In genomic region chr12:86612431-86613040, GRCm38 (mm10) we compare ENCODE assay signal across 13 mouse cellular contexts.
A peak's percentile ranks its signal among the peaks of the same experiment; 100 is the strongest.
DNase-seq lines count a peak whose midpoint lies in the region; ATAC-seq and TF ChIP-seq lines count a peak whose summit lies in the region.
"Had no signal": no experiment of that assay in that cellular context is flagged by ENCODE, and none has a peak within 500 bp of the region (broad histone marks: within the 10 kb centered on the region; RNA-seq: fewer than 3 reads in every experiment).

No protein-coding gene starts in this region.

- 50% methylated on average over 9 of the region's 9 CpGs for WGBS in embryonic facial prominence, embryonic 14.5 days
- WGBS in embryonic facial prominence, embryonic 10.5 days, result 61% methylated on average over 9 of the region's 9 CpGs
- WGBS in kidney, postnatal 0 days, result 28% methylated on average over 9 of the region's 9 CpGs

- H3K36me3 ChIP-seq in embryonic facial prominence, embryonic 14.5 days (ENCODE audit: control insufficient read depth, insufficient read depth, low read length), result no peaks in the 10 kb centered on the region
- no peaks in the 10 kb centered on the region for H3K36me3 ChIP-seq in embryonic facial prominence, embryonic 10.5 days (replicated peaks)
- no peaks in the 10 kb centered on the region for H3K36me3 ChIP-seq in kidney, postnatal 0 days (ENCODE audit: insufficient read depth, low read length)
- no peaks in the 10 kb centered on the region for H3K36me3 ChIP-seq in ES-E14 (ENCODE audit: control insufficient read depth, insufficient read depth, low read length, poor library complexity, severe bottlenecking)
- H3K36me3 ChIP-seq: embryonic facial prominence, embryonic 12.5 days had no signal

- no peak overlapping the region for H3K4me2 ChIP-seq in embryonic facial prominence, embryonic 14.5 days (ENCODE audit: low read depth, low read length)
- no peak overlapping the region for H3K4me2 ChIP-seq in kidney, postnatal 0 days (ENCODE audit: low read length)
- H3K4me2 ChIP-seq: embryonic facial prominence, embryonic 12.5 days had no signal

- H3K27me3 ChIP-seq in embryonic facial prominence, embryonic 14.5 days (replicated peaks; ENCODE audit: control insufficient read depth, insufficient read depth, low read length), result no peaks in the 10 kb centered on the region
- H3K27me3 ChIP-seq in embryonic facial prominence, embryonic 10.5 days (replicated peaks; ENCODE audit: low read depth, poor library complexity, severe bottlenecking), result no peaks in the 10 kb centered on the region
- H3K27me3 ChIP-seq in kidney, postnatal 0 days (ENCODE audit: insufficient read depth, low read length), result no peaks in the 10 kb centered on the region
- H3K27me3 ChIP-seq: embryonic facial prominence, embryonic 12.5 days had no signal

- no peaks in the 10 kb centered on the region for H3K4me1 ChIP-seq in embryonic facial prominence, embryonic 14.5 days (ENCODE audit: control insufficient read depth, insufficient read depth, low read length)
- peaks cover 4% of the 10 kb centered on the region; the same call in 1 of the 2 replicates for H3K4me1 ChIP-seq in embryonic facial prominence, embryonic 10.5 days
- no peaks in the 10 kb centered on the region for H3K4me1 ChIP-seq in kidney, postnatal 0 days (replicated peaks; ENCODE audit: insufficient read depth, low read length)
- peaks cover 0 to 9% of the 10 kb centered on the region in 2 experiments; a peak in 1 of 4 replicates for H3K4me1 ChIP-seq in ES-E14 (ENCODE audit: control insufficient read depth in 2 of 2, insufficient read depth in 2 of 2, low read length in 2 of 2, poor library complexity in 1 of 2)
- H3K4me1 ChIP-seq: embryonic facial prominence, embryonic 12.5 days had no signal

- no peak for ATAC-seq in embryonic facial prominence, embryonic 14.5 days (ENCODE audit: low read depth)
- ATAC-seq in kidney, postnatal 0 days (replicated peaks; ENCODE audit: low FRiP score, low read depth), result no peak
- no peak for ATAC-seq in megakaryocyte progenitor cell, adult 5-6 weeks (replicated peaks; ENCODE audit: poor library complexity)
- ATAC-seq in CD4-positive, CD25-positive, alpha-beta regulatory T cell, adult 4 months, result no peak
- ATAC-seq: forebrain, embryonic 16.5 days had no signal

- TF ChIP-seq CTCF in kidney, postnatal 0 days (IDR thresholded peaks at IDR 0.05; ENCODE audit: low read depth), result no peak

- no peaks in the 10 kb centered on the region for H3K9me3 ChIP-seq in embryonic facial prominence, embryonic 14.5 days (ENCODE audit: control insufficient read depth, low read length)
- H3K9me3 ChIP-seq in embryonic facial prominence, embryonic 10.5 days, result no peaks in the 10 kb centered on the region
- no peaks in the 10 kb centered on the region for H3K9me3 ChIP-seq in kidney, postnatal 0 days (replicated peaks; ENCODE audit: low read length)
- H3K9me3 ChIP-seq in ES-E14 (ENCODE audit: control insufficient read depth, insufficient read depth, low read depth, low read length), result no peaks in the 10 kb centered on the region
- H3K9me3 ChIP-seq: embryonic facial prominence, embryonic 12.5 days had no signal

- peak; percentile 2 for DNase-seq in embryonic facial prominence, embryonic 14.5 days (ENCODE audit: low spot score)
- no peak for DNase-seq in embryonic facial prominence, embryonic 10.5 days (ENCODE audit: low spot score)
- DNase-seq in kidney, postnatal 0 days (ENCODE audit: low spot score), result peak; percentile 7
- no peak for DNase-seq in kidney, adult 11 months
- peak; percentile 6 for DNase-seq in ES-E14 (ENCODE audit: low read depth, low spot score)
- DNase-seq in heart, adult 9 months (ENCODE audit: low spot score in 2 of 2), result peak; percentile 34 to 52
- DNase-seq: cerebellum, adult 11 months; liver had no signal

- in situ Hi-C loops in ES-E14 (cut with MboI; ENCODE audit: low sequenced_read_pairs in 2 of 2, unreplicated experiment in 2 of 2), result loop anchor here (25.0 kb wide), 2 partner anchors 300 to 475 kb away; no protein-coding TSS in a partner anchor

- no peak overlapping the region for H3K9ac ChIP-seq in embryonic facial prominence, embryonic 14.5 days (ENCODE audit: low read depth, low read length)
- H3K9ac ChIP-seq in kidney, postnatal 0 days (ENCODE audit: low read depth, low read length), result no peak overlapping the region
- H3K9ac ChIP-seq in ES-E14 (ENCODE audit: insufficient read depth, low read depth, low read length, poor library complexity, severe bottlenecking), result no peak overlapping the region
- H3K9ac ChIP-seq: embryonic facial prominence, embryonic 12.5 days had no signal

- no peak overlapping the region for H3K4me3 ChIP-seq in embryonic facial prominence, embryonic 14.5 days (ENCODE audit: low read depth, low read length)
- no peak overlapping the region for H3K4me3 ChIP-seq in embryonic facial prominence, embryonic 10.5 days
- H3K4me3 ChIP-seq in kidney, postnatal 0 days (replicated peaks; ENCODE audit: low read depth, low read length), result no peak overlapping the region
- H3K4me3 ChIP-seq in ES-E14 (ENCODE audit: insufficient read depth in 1 of 2, low read depth in 1 of 2, low read length in 2 of 2, poor library complexity in 1 of 2, severe bottlenecking in 1 of 2), result no peak overlapping the region
- H3K4me3 ChIP-seq: embryonic facial prominence, embryonic 12.5 days had no signal

- H3K27ac ChIP-seq in embryonic facial prominence, embryonic 14.5 days (replicated peaks; ENCODE audit: low read depth, low read length), result no peak overlapping the region
- H3K27ac ChIP-seq in embryonic facial prominence, embryonic 10.5 days (replicated peaks), result no peak overlapping the region
- H3K27ac ChIP-seq in kidney, postnatal 0 days, result no peak overlapping the region
- no peak overlapping the region for H3K27ac ChIP-seq in ES-E14 (ENCODE audit: insufficient read depth, low read depth, low read length, poor library complexity, severe bottlenecking)
- H3K27ac ChIP-seq: embryonic facial prominence, embryonic 12.5 days; macrophage had no signal

TF ChIP-seq in ES-E14, 5 proteins besides CTCF, POLR2A, EP300 and RAD21:
- TF ChIP-seq HCFC1 (IDR thresholded peaks at IDR 0.05; ENCODE audit: borderline replicate concordance, insufficient read depth, low read length), result no peak
- no peak for TF ChIP-seq MAFK (IDR thresholded peaks at IDR 0.05; ENCODE audit: insufficient read depth, low read depth, low read length)
- no peak for TF ChIP-seq ZNF384 (IDR thresholded peaks at IDR 0.05; ENCODE audit: low read depth, low read length)
- TF ChIP-seq CHD2 (IDR thresholded peaks at IDR 0.05; ENCODE audit: low read depth, low read length), result no peak
- TF ChIP-seq ZC3H11A (IDR thresholded peaks at IDR 0.05; ENCODE audit: borderline replicate concordance, low read depth, low read length), result no peak

Comparison
In these comparisons a context has a peak if more than half of its experiments do, and no peak if none do; other contexts are left out.
1. DNase-seq: peak in embryonic facial prominence, embryonic 14.5 days (single experiment), kidney, postnatal 0 days (single experiment), ES-E14 (single experiment) and heart, adult 9 months (2 of 2); none in embryonic facial prominence, embryonic 10.5 days (single experiment) and kidney, adult 11 months (single experiment).